Mouse (Mus musculus): ENCODE measurements around the gene Nbl1.

Gene Nbl1

GRCm38 (mm10) chr4:139100326-139100725 lies 7.5 kb upstream of the Nbl1 start:
- peak; percentile 31 for DNase-seq (ENCODE audit: low read depth, low spot score)

- no peak for DNase-seq (ENCODE audit: low read depth, low spot score)
These were observed 3.4 kb upstream of the Nbl1 start for GRCm38 (mm10) chr4:139096201-139096600.

- DNase-seq (ENCODE audit: low read depth, low spot score) = no peak
These were observed 2.6 kb upstream of the Nbl1 start for GRCm38 (mm10) chr4:139095406-139095805.

- DNase-seq (ENCODE audit: low read depth, low spot score) = peak; percentile 21
These were observed 370 bp upstream of the Nbl1 start for GRCm38 (mm10) chr4:139093196-139093530.

- DNase-seq (ENCODE audit: low read depth, low spot score) = peak; percentile 48
These were observed 1.1 kb downstream of the Nbl1 start for GRCm38 (mm10) chr4:139091478-139092355.

- DNase-seq (ENCODE audit: low read depth, low spot score) = no peak
These were observed 1.7 kb downstream of the Nbl1 start for GRCm38 (mm10) chr4:139091066-139091465.

GRCm38 (mm10) chr4:139090303-139090940 lies 2.4 kb downstream of the Nbl1 start:
- DNase-seq (ENCODE audit: low read depth, low spot score) = peak; percentile 28

- DNase-seq (ENCODE audit: low read depth, low spot score) = no peak
These were observed 3.7 kb downstream of the Nbl1 start for GRCm38 (mm10) chr4:139088982-139089671.

- DNase-seq (ENCODE audit: low read depth, low spot score) = no peak
These were observed 5.8 kb downstream of the Nbl1 start for GRCm38 (mm10) chr4:139086984-139087383.

GRCm38 (mm10) chr4:139086037-139086436 lies 6.8 kb downstream of the Nbl1 start:
- peak; percentile 87 for DNase-seq (ENCODE audit: low read depth, low spot score)

- DNase-seq (ENCODE audit: low read depth, low spot score) = no peak
These were observed 7.5 kb downstream of the Nbl1 start for GRCm38 (mm10) chr4:139085337-139085736.

GRCm38 (mm10) chr4:139082790-139083564 lies 9.8 kb downstream of the Nbl1 start:
- peak; percentile 67 for DNase-seq (ENCODE audit: low read depth, low spot score)

GRCm38 (mm10) chr4:139081270-139081931 lies 11.4 kb downstream of the Nbl1 start:
- no peak for DNase-seq (ENCODE audit: low read depth, low spot score)

- no peak for DNase-seq (ENCODE audit: low read depth, low spot score)
These were observed 12.5 kb downstream of the Nbl1 start for GRCm38 (mm10) chr4:139080259-139080658.

GRCm38 (mm10) chr4:139079439-139079838 lies 13.4 kb downstream of the Nbl1 start:
- DNase-seq (ENCODE audit: low read depth, low spot score) = no peak

- peak; percentile 44 for DNase-seq (ENCODE audit: low read depth, low spot score)
These were observed 14.1 kb downstream of the Nbl1 start for GRCm38 (mm10) chr4:139078726-139079125.

- peak; percentile 66 for DNase-seq (ENCODE audit: low read depth, low spot score)
These were observed 14.5 kb downstream of the Nbl1 start for GRCm38 (mm10) chr4:139078313-139078712.

GRCm38 (mm10) chr4:139075915-139076314 lies 16.9 kb downstream of the Nbl1 start:
- peak; percentile 72 for DNase-seq (ENCODE audit: low read depth, low spot score)

GRCm38 (mm10) chr4:139075041-139075711 lies 17.6 kb downstream of the Nbl1 start, which contains the start of gene Htr6:
Gene Htr6 (minus strand): TSS chr4:139075570.
- DNase-seq (ENCODE audit: low read depth, low spot score) = peak; percentile 59

- DNase-seq (ENCODE audit: low read depth, low spot score) = no peak
These were observed 18.7 kb downstream of the Nbl1 start for GRCm38 (mm10) chr4:139074060-139074459.

Data from R1 (cell line).